Mouse (Mus musculus) ES-Bruce4 (cell line): ENCODE results near the gene Gm45213. TPM values are rescaled to one million over a fixed set of nuclear protein-coding genes. Genes with fewer than 3 reads are reported as not detected.
A peak's percentile ranks its signal among the peaks of the same experiment; 100 is the strongest.

ENCODE experiments used
- H3K27ac ChIP-seq: 2 replicates; pipeline ENCODE4 v1.5.1; 2012; ENCODE audit warnings: low read length, inconsistent platforms; ENCODE audit not compliant: insufficient read depth
- H3K27me3 ChIP-seq: 2 replicates; pipeline ENCODE4 v1.6.1; 2012; ENCODE audit warnings: mild to moderate bottlenecking, low read length, inconsistent platforms; ENCODE audit not compliant: control insufficient read depth, poor library complexity, insufficient read depth, severe bottlenecking
- H3K36me3 ChIP-seq: 2 replicates; pipeline ENCODE4 v1.6.1; 2012; ENCODE audit warnings: inconsistent platforms, mild to moderate bottlenecking, low read length, moderate library complexity; ENCODE audit not compliant: control insufficient read depth, poor library complexity, insufficient read depth, severe bottlenecking
- H3K4me1 ChIP-seq: one replicate; pipeline ENCODE4 v1.8.1; 2011; ENCODE audit warnings: low read length; ENCODE audit not compliant: control insufficient read depth, insufficient read depth
- H3K4me3 ChIP-seq: 2 replicates; pipeline ENCODE4 v1.5.1; 2011; ENCODE audit warnings: low read depth, mild to moderate bottlenecking, low read length
- H3K9ac ChIP-seq: 2 replicates; pipeline ENCODE4 v1.6.1; 2012; ENCODE audit warnings: low read depth, mild to moderate bottlenecking, inconsistent platforms; ENCODE audit not compliant: poor library complexity, severe bottlenecking
- H3K9me3 ChIP-seq: replicated peaks from 2 replicates; pipeline ENCODE4 v1.6.1; 2012; ENCODE audit warnings: mild to moderate bottlenecking, low read length, inconsistent platforms; ENCODE audit not compliant: control insufficient read depth, poor library complexity, insufficient read depth, severe bottlenecking
- CTCF ChIP-seq: IDR thresholded peaks from one replicate; pipeline ENCODE4 v1.8.1; 2011; ENCODE audit warnings: low read depth, low read length
- EP300 ChIP-seq: IDR thresholded peaks from 2 replicates; pipeline ENCODE4 v1.6.1; 2011; ENCODE audit warnings: low read depth, low read length; ENCODE audit not compliant: insufficient read depth
- POLR2A ChIP-seq: IDR thresholded peaks from one replicate; pipeline ENCODE4 v1.8.1; 2011; ENCODE audit warnings: low read length; ENCODE audit not compliant: insufficient read depth
- polyA plus RNA-seq: library from polyadenylated mRNA; stranded (reverse); fragments of >200 nt; gene quantifications from 2 replicates; pipeline ENCODE4 v1.2.4, GENCODE M21; 2011; ENCODE audit warnings: low read depth; ENCODE audit not compliant: missing spikeins, insufficient read depth, insufficient read length

Gm45213 gene
- polyA plus RNA-seq, 1 experiment = not detected

DNA sequence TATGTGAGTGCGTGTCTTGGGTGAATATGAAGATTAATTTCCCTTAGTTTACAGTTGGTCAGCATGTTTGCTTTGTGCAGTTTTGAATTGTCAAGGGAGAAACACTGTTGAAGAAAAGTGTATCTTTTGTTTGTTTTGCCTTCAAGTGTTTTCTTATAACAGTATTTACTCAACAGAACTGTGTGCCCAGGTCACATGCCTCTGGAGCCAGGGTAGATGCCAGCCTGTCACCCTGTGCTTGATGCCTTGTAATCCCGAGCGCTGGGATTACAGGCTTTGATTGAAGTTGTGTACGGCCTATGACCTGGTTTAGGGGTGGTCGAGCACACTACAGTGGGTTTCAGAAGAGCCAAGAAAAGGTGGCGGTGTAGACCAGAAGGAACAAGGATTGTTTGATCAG is 40.4 kb downstream of the Gm45213 start:
- H3K4me1 ChIP-seq = no peaks in the 10 kb centered on the region
- no peaks in the 10 kb centered on the region for H3K9me3 ChIP-seq
- H3K27ac ChIP-seq = no peak overlapping the region
- TF ChIP-seq POLR2A (no peak), EP300 (no peak), CTCF (no peak)
- H3K4me3 ChIP-seq = no peak overlapping the region
- H3K27me3 ChIP-seq = no peaks in the 10 kb centered on the region
- no peak overlapping the region for H3K9ac ChIP-seq
- H3K36me3 ChIP-seq = peaks cover 38% of the 10 kb centered on the region

DNA sequence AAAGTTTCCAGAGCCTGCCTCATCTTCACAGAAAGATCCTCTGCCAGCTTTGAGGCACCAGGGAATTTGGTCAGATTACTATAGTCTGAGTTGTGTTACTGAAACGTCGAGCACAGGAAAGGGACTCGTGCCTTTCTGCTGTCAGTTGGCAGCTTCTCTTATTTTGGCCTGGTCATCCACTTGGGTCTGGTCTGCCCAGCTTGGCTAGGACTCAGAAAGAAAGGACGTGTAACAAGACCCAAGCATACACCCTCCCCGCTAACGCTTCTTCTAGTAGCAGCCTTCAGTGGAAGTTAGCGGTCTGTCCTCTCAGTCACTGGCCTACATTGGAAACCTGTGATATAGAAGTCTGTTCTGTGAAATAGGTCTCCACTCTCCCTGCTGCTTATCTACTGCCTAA is 41.1 kb downstream of the Gm45213 start:
- H3K36me3 ChIP-seq = peaks cover 45% of the 10 kb centered on the region
- H3K27ac ChIP-seq = no peak overlapping the region
- TF ChIP-seq EP300 = no peak
- no peaks in the 10 kb centered on the region for H3K27me3 ChIP-seq
- H3K4me1 ChIP-seq = no peaks in the 10 kb centered on the region
- H3K9ac ChIP-seq = no peak overlapping the region
- no peaks in the 10 kb centered on the region for H3K9me3 ChIP-seq
- H3K4me3 ChIP-seq = no peak overlapping the region

DNA sequence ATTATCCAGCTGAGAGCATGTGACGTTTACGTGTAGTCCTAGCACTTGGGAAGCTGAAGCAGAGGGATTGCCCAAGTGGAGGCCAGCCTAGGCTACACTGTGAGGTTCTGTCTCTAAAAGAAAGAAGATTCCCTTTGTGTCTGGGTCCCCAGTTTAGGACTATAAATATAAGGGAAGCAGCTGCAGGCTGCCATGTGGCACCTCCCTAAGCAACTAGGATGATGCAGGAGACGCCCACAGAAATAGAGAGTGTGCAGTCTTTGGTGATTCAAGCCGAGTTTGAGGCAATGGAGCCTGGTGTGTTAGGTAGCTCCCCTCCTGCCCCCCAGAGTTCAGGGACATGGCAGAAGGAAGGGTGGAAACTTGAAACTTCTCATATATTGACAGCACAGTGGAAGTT is 44.2 kb downstream of the Gm45213 start:
- Histone ChIP-seq H3K4me3 (no peak overlapping the region), H3K9me3 (no peaks in the 10 kb centered on the region), H3K9ac (no peak overlapping the region), H3K4me1 (no peaks in the 10 kb centered on the region), H3K27ac (no peak overlapping the region), H3K36me3 (peaks cover 38% of the 10 kb centered on the region), H3K27me3 (no peaks in the 10 kb centered on the region)
- no peak for TF ChIP-seq POLR2A
- no peak for TF ChIP-seq CTCF
- no peak for TF ChIP-seq EP300

DNA sequence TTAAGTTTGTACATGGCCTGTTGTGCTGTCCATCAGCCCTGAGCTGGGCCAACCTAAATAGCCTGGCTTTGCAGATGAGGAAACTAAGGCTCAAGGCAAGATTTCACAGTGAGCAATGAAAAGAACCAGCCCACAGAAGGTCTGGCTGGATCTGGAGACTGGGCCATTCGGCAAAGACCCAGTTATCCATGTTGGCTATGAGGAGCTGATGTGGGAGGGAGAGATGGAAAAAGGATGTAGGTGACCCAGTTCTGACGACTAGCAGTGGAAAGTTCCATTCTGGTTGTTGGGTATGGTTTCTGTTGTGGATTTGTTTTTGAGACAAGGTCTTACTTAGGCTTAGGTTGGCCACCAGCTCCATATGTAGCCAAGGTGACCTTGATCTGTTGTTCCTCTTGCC is 44.7 kb downstream of the Gm45213 start:
- Histone ChIP-seq H3K4me1 (no peaks in the 10 kb centered on the region), H3K27ac (no peak overlapping the region), H3K9ac (no peak overlapping the region), H3K27me3 (no peaks in the 10 kb centered on the region), H3K36me3 (peaks cover 37% of the 10 kb centered on the region), H3K9me3 (no peaks in the 10 kb centered on the region), H3K4me3 (no peak overlapping the region)
- TF ChIP-seq EP300 (no peak), CTCF (no peak), POLR2A (no peak)

DNA sequence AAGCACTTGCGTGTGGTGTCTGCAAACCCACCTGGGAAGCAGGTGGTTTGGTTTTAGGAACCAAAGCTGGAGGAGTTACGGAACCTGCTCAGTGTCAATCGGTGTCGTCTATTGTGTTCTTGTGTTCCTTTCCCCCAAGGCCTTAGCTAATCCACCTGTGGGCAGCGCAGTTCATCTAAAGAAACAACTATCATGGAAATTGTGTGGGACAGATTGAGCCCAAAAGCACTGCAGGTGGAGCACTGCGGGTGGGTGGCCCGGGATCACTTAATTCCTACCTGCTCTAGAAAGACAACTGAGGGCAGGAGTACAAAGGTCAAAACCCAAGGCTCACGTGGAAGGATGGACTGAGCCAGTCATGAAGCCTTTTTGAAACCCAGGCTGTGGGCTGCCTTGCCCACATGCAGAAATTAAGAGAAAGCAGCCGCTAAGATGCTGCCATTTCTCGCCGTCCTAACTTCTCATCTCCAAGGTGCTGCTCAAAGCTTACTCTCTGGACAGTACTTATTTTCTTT is 47.3 kb downstream of the Gm45213 start:
- Histone ChIP-seq H3K27me3 (no peaks in the 10 kb centered on the region), H3K9ac (no peak overlapping the region), H3K36me3 (peaks cover 23% of the 10 kb centered on the region), H3K4me3 (no peak overlapping the region), H3K27ac (no peak overlapping the region), H3K4me1 (no peaks in the 10 kb centered on the region), H3K9me3 (no peaks in the 10 kb centered on the region)
- TF ChIP-seq EP300 = peak; percentile 63; the same call in 1 of the 2 replicates
- no peak for TF ChIP-seq POLR2A

DNA sequence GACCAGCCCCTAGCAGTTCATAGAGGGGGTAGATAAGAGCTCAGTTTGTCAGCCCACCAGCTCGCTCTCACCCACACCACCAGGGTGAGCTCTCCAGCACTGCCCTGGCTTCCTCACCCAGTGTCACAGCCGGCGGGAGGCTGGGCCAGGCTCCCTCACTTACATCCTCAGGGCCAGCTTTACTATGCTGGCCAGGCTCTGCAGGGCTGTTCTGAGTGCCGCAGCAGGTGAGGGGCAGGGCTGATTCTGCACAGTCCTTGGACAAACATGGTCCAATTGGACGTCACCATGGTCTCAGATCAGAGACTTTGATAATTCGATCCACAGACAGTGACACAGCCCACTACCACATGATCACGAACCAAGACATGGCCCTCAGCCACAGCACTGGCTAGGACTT is 48.2 kb downstream of the Gm45213 start:
- no peaks in the 10 kb centered on the region for H3K9me3 ChIP-seq
- peaks cover 22% of the 10 kb centered on the region for H3K36me3 ChIP-seq
- no peaks in the 10 kb centered on the region for H3K4me1 ChIP-seq
- H3K9ac ChIP-seq = no peak overlapping the region
- no peak overlapping the region for H3K27ac ChIP-seq
- TF ChIP-seq CTCF (no peak), EP300 (no peak), POLR2A (no peak)
- no peaks in the 10 kb centered on the region for H3K27me3 ChIP-seq
- H3K4me3 ChIP-seq = no peak overlapping the region
